7 mouse cellular contexts compared by ENCODE assay signal in the genomic region with DNA sequence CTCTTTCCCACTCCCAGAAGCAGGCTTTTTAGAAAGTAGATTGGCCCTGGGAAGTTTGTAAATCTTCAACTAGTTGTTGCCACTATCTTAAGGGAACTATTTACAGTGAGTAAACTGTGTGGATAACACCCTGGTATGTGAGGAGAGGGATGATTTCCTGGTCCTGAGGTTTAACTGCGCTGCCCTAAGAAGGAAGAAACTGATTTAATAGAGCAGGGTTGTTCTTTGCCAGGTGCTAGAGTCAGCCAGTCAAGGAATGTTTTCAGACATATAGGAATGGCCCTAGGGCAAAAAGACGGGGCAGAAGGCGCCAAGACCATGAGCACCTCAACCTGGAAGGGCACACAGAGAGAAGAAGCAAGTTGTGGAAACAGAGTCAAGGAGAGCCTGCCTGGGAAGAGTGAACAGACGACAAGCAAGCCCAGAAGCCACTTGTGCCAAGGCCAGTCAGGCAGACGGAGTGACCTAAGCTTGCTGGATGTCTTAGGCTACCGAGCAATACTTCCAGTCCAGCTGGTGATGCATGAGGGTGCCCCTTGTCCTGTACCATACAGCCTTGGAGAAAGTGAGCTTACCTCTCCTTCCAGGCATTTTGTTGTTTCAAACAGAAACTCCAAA. TPM values are rescaled to one million over a fixed set of nuclear protein-coding genes. Genes with fewer than 3 reads are reported as not detected.
DNase-seq lines count a peak whose midpoint lies in the region; ATAC-seq and TF ChIP-seq lines count a peak whose summit lies in the region.

No protein-coding gene starts in this region.

- no peak overlapping the region for H3K27ac ChIP-seq in lung, embryonic 14.5 days (ENCODE audit: low read depth)
- no peak overlapping the region for H3K27ac ChIP-seq in heart, postnatal 0 days (ENCODE audit: low read depth)
- no peak overlapping the region for H3K27ac ChIP-seq in limb, embryonic 12.5 days
- H3K27ac ChIP-seq in stomach, embryonic 14.5 days (ENCODE audit: low read length) = 0 out of 2 replicates have a peak overlapping the region, but pooled peaks have one; percentile 16

- H3K9ac ChIP-seq in lung, embryonic 14.5 days = peak overlapping the region; percentile 97; the same call in 1 of the 2 replicates
- H3K9ac ChIP-seq in heart, postnatal 0 days (replicated peaks; ENCODE audit: low read depth, low read length) = no peak overlapping the region
- no peak overlapping the region for H3K9ac ChIP-seq in limb, embryonic 12.5 days (replicated peaks)
- no peak overlapping the region for H3K9ac ChIP-seq in stomach, embryonic 14.5 days (replicated peaks; ENCODE audit: low read depth, low read length)

- no peak for ATAC-seq in lung, embryonic 14.5 days (ENCODE audit: insufficient read depth)
- ATAC-seq in heart, postnatal 0 days (ENCODE audit: insufficient read depth, low read depth) = no peak
- no peak for ATAC-seq in limb, embryonic 12.5 days (ENCODE audit: insufficient number of reproducible peaks, insufficient read depth, low FRiP score, low TSS enrichment, low read depth)
- no peak for ATAC-seq in stomach, embryonic 14.5 days (ENCODE audit: insufficient number of reproducible peaks, insufficient read depth, low FRiP score, low read depth)

- H3K27me3 ChIP-seq in lung, embryonic 14.5 days (ENCODE audit: insufficient read depth, low read length) = no peaks in the 10 kb centered on the region
- 0 out of 2 replicates have a peak, but pooled peaks cover 4% of the 10 kb centered on the region for H3K27me3 ChIP-seq in heart, postnatal 0 days (ENCODE audit: control insufficient read depth, insufficient read depth, low read length)
- H3K27me3 ChIP-seq in limb, embryonic 12.5 days = no peaks in the 10 kb centered on the region
- H3K27me3 ChIP-seq in stomach, embryonic 14.5 days (ENCODE audit: control insufficient read depth, insufficient read depth, low read length) = no peaks in the 10 kb centered on the region

- intact Hi-C loops in left cerebral cortex, postnatal 14 days (cut with DNase I) = no loop called here

- peak overlapping the region; percentile 80 for H3K4me2 ChIP-seq in lung, embryonic 14.5 days
- H3K4me2 ChIP-seq in heart, postnatal 0 days (ENCODE audit: low read depth, low read length) = peak overlapping the region; percentile 88
- peak overlapping the region; percentile 74 for H3K4me2 ChIP-seq in limb, embryonic 12.5 days
- H3K4me2 ChIP-seq in stomach, embryonic 14.5 days (replicated peaks; ENCODE audit: low read depth, low read length) = peak overlapping the region; percentile 50

- H3K4me3 ChIP-seq in lung, embryonic 14.5 days (ENCODE audit: low read depth, low read length) = peak overlapping the region; percentile 92; the same call in 1 of the 2 replicates
- peak overlapping the region; percentile 99; the same call in 1 of the 2 replicates for H3K4me3 ChIP-seq in heart, postnatal 0 days (ENCODE audit: low read depth, low read length)
- H3K4me3 ChIP-seq in limb, embryonic 12.5 days (replicated peaks) = no peak overlapping the region
- peak overlapping the region; percentile 62; the same call in 1 of the 2 replicates for H3K4me3 ChIP-seq in stomach, embryonic 14.5 days (ENCODE audit: low read depth, low read length)

- peaks cover 3% of the 10 kb centered on the region for H3K4me1 ChIP-seq in lung, embryonic 14.5 days (ENCODE audit: insufficient read depth)
- H3K4me1 ChIP-seq in heart, postnatal 0 days (ENCODE audit: control insufficient read depth, insufficient read depth) = peaks cover 7% of the 10 kb centered on the region
- peaks cover 28% of the 10 kb centered on the region for H3K4me1 ChIP-seq in limb, embryonic 12.5 days (replicated peaks)
- peaks cover 14% of the 10 kb centered on the region; the same call in 1 of the 2 replicates for H3K4me1 ChIP-seq in stomach, embryonic 14.5 days (ENCODE audit: control insufficient read depth, insufficient read depth, low read length)

- H3K9me3 ChIP-seq in lung, embryonic 14.5 days (ENCODE audit: low read depth, low read length) = no peaks in the 10 kb centered on the region
- H3K9me3 ChIP-seq in heart, postnatal 0 days (replicated peaks; ENCODE audit: control insufficient read depth, low read length) = no peaks in the 10 kb centered on the region
- H3K9me3 ChIP-seq in limb, embryonic 12.5 days = no peaks in the 10 kb centered on the region
- no peaks in the 10 kb centered on the region for H3K9me3 ChIP-seq in stomach, embryonic 14.5 days (ENCODE audit: control insufficient read depth, low read depth, low read length)

- no peak for DNase-seq in lung, embryonic 14.5 days
- DNase-seq in lung, adult 18-20 months = no peak
- no peak for DNase-seq in heart, postnatal 0 days (ENCODE audit: low spot score)
- no peak for DNase-seq in right cerebral cortex, postnatal 10 days (ENCODE audit: low spot score in 2 of 2)
- DNase-seq in left cerebral cortex, postnatal 14 days (ENCODE audit: low spot score in 2 of 2) = no peak

- TF ChIP-seq CTCF in lung, embryonic 14.5 days (IDR thresholded peaks at IDR 0.05; ENCODE audit: low read depth) = no peak
- TF ChIP-seq CTCF in heart, postnatal 0 days (IDR thresholded peaks at IDR 0.05; ENCODE audit: low read depth) = no peak

- 48% methylated on average over 6 of the region's 6 CpGs for WGBS in lung, embryonic 14.5 days
- WGBS in heart, postnatal 0 days = 65% methylated on average over 6 of the region's 6 CpGs
- 50% methylated on average over 6 of the region's 6 CpGs for WGBS in limb, embryonic 12.5 days
- WGBS in stomach, embryonic 14.5 days = 54% methylated on average over 6 of the region's 6 CpGs

- no peak for TF ChIP-seq EP300 in heart, postnatal 0 days (IDR thresholded peaks at IDR 0.05; ENCODE audit: low read depth)

- no peaks in the 10 kb centered on the region for H3K36me3 ChIP-seq in lung, embryonic 14.5 days (ENCODE audit: insufficient read depth)
- no peaks in the 10 kb centered on the region for H3K36me3 ChIP-seq in heart, postnatal 0 days (replicated peaks; ENCODE audit: control insufficient read depth, insufficient read depth, low read length)
- no peaks in the 10 kb centered on the region for H3K36me3 ChIP-seq in limb, embryonic 12.5 days
- H3K36me3 ChIP-seq in stomach, embryonic 14.5 days (ENCODE audit: control insufficient read depth, insufficient read depth, low read length) = no peaks in the 10 kb centered on the region

RNA-seq across cellular contexts. Expression of gene Rasa2, which starts 0.8 kb away (rescaled TPM):
- 18.7 and 21.4 TPM in 2 replicates for polyA plus RNA-seq in lung, embryonic 14.5 days (2014; fragmentation: Nextera tagmentation; extraction: Ambion mirVana)
- total RNA-seq in heart, postnatal 0 days (2014; rRNA removed; ENCODE audit: low replicate concordance) = 4.6 and 38.9 TPM in 2 replicates
- polyA plus RNA-seq in heart, postnatal 0 days (2015; fragmentation: Nextera tagmentation; extraction: Ambion mirVana) = 6.9 and 8.0 TPM in 2 replicates
- polyA plus RNA-seq in limb, embryonic 12.5 days (2016; fragmentation: Nextera tagmentation; extraction: Ambion mirVana) = 23.3 and 24.0 TPM in 2 replicates
- 24.3 and 25.0 TPM in 2 replicates for polyA plus RNA-seq in stomach, embryonic 14.5 days (2014; fragmentation: Nextera tagmentation; extraction: Ambion mirVana)
- total RNA-seq in left cerebral cortex, postnatal 14 days (2021) = 10 to 100 TPM; 25.3 to 26.4 TPM
